Mouse (Mus musculus) stomach, postnatal 0 days (tissue): ENCODE data around the gene Gm36245.

Source experiments
- CTCF ChIP-seq: IDR thresholded peaks from 2 replicates; pipeline ENCODE4 v1.5.1; 2016; ENCODE audit warnings: antibody characterized with exemption, low read depth, mild to moderate bottlenecking, moderate library complexity
- EP300 ChIP-seq: optimal IDR thresholded peaks from 2 replicates; pipeline ENCODE3; 2016; ENCODE audit warnings: antibody characterized with exemption

- TF ChIP-seq CTCF: no peak
- TF ChIP-seq EP300: no peak
Measured at GRCm38 (mm10) chr15:77593557-77593956, 5.5 kb upstream of the Gm36245 start.
